8 mouse cellular contexts compared by ENCODE assay signal in genomic region chr2:126674441-126675168, GRCm38 (mm10). TPM values are rescaled to one million over a fixed set of nuclear protein-coding genes. Genes with fewer than 3 reads are reported as not detected.
A peak's percentile ranks its signal among the peaks of the same experiment; 100 is the strongest.
DNase-seq lines count a peak whose midpoint lies in the region; ATAC-seq and TF ChIP-seq lines count a peak whose summit lies in the region.

No protein-coding gene starts in this region.

- DNase-seq in left cerebral cortex, adult 11 months (ENCODE audit: low spot score): peak; percentile 26
- no peak for DNase-seq in left cerebral cortex, postnatal 4 days
- DNase-seq in gastrocnemius, postnatal 10 days: peak; percentile 57
- DNase-seq in kidney, adult 11 months: peak; percentile 33
- DNase-seq in liver, adult 2 months (ENCODE audit: extremely low read depth, low read depth, low spot score): peak; percentile 51
- DNase-seq in midbrain, postnatal 0 days (ENCODE audit: low spot score): peak; percentile 36
- peak; percentile 49 to 81 for DNase-seq in spleen, postnatal 4 days (ENCODE audit: low spot score in 2 of 2)

- peak; percentile 31; the same call in 1 of the 2 replicates for TF ChIP-seq POLR2A in cortical plate, adult 2 months (IDR thresholded peaks at IDR 0.05; ENCODE audit: extremely low read depth, insufficient read depth, low read length)
- no peak for TF ChIP-seq POLR2A in liver, adult 2 months (IDR thresholded peaks at IDR 0.05; ENCODE audit: extremely low read depth, insufficient read depth, low read length)

- peaks cover 24% of the 10 kb centered on the region; the same call in 1 of the 2 replicates for H3K79me2 ChIP-seq in liver, adult 2 months (ENCODE audit: control insufficient read depth, insufficient read depth, low read length)

- H3K9ac ChIP-seq in liver, adult 2 months (ENCODE audit: low read depth, low read length): peak overlapping the region; percentile 92
- peak overlapping the region; percentile 98 for H3K9ac ChIP-seq in midbrain, postnatal 0 days (replicated peaks; ENCODE audit: low read length, poor library complexity, severe bottlenecking)

- no peaks in the 10 kb centered on the region for H3K9me3 ChIP-seq in midbrain, postnatal 0 days (ENCODE audit: low read length)

- intact Hi-C loops in left cerebral cortex, postnatal 4 days (cut with DNase I): loop anchor here (1.0 kb wide), 1 partner anchor 16 kb away; no protein-coding TSS in a partner anchor

- no peaks in the 10 kb centered on the region for H3K27me3 ChIP-seq in liver, adult 2 months (ENCODE audit: control insufficient read depth, insufficient read depth, low read length)
- H3K27me3 ChIP-seq in midbrain, postnatal 0 days (ENCODE audit: insufficient read depth, low read length): no peaks in the 10 kb centered on the region

- peaks cover 3% of the 10 kb centered on the region; the same call in 1 of the 2 replicates for H3K4me1 ChIP-seq in cortical plate, adult 2 months (ENCODE audit: control insufficient read depth, insufficient read depth, low read length)
- peaks cover 15% of the 10 kb centered on the region for H3K4me1 ChIP-seq in liver, adult 2 months (ENCODE audit: control insufficient read depth, insufficient read depth, low read length)
- peaks cover 10% of the 10 kb centered on the region; the same call in 1 of the 2 replicates for H3K4me1 ChIP-seq in midbrain, postnatal 0 days (ENCODE audit: insufficient read depth, low read length)

- under 1% methylated on average over 77 of the region's 77 CpGs for WGBS in liver, adult 2 months
- WGBS in midbrain, postnatal 0 days: under 1% methylated on average over 71 of the region's 77 CpGs

- TF ChIP-seq CTCF in cortical plate, adult 2 months (IDR thresholded peaks at IDR 0.05; ENCODE audit: extremely low read depth, insufficient read depth, low read length): no peak
- TF ChIP-seq CTCF in liver, adult 2 months (IDR thresholded peaks at IDR 0.05; ENCODE audit: low read depth, low read length): no peak
- TF ChIP-seq CTCF in midbrain, postnatal 0 days (IDR thresholded peaks at IDR 0.05): no peak

- ATAC-seq in midbrain, postnatal 0 days (ENCODE audit: low FRiP score): peak; percentile 60

- peak overlapping the region; percentile 72 for H3K4me2 ChIP-seq in midbrain, postnatal 0 days (ENCODE audit: low read depth, low read length, poor library complexity, severe bottlenecking)

- H3K36me3 ChIP-seq in liver, adult 2 months (ENCODE audit: control insufficient read depth, insufficient read depth, low read length): no peaks in the 10 kb centered on the region
- no peaks in the 10 kb centered on the region for H3K36me3 ChIP-seq in midbrain, postnatal 0 days (ENCODE audit: insufficient read depth, low read length)

- peak overlapping the region; percentile 69 for H3K4me3 ChIP-seq in cortical plate, adult 2 months (ENCODE audit: insufficient read depth, low read length)
- peak overlapping the region; percentile 90 for H3K4me3 ChIP-seq in liver, adult 2 months (ENCODE audit: insufficient read depth, low read depth, low read length)
- peak overlapping the region; percentile 94 for H3K4me3 ChIP-seq in midbrain, postnatal 0 days (ENCODE audit: low read depth, low read length)

- H3K27ac ChIP-seq in cortical plate, adult 2 months (ENCODE audit: insufficient read depth, low read length): peak overlapping the region; percentile 100
- peak overlapping the region; percentile 99 for H3K27ac ChIP-seq in liver, adult 2 months (replicated peaks; ENCODE audit: insufficient read depth, low read depth, low read length)
- H3K27ac ChIP-seq in midbrain, postnatal 0 days (ENCODE audit: low read depth, low read length): peak overlapping the region; percentile 100

RNA-seq across cellular contexts. Expression of gene Gabpb1, which starts 1.5 kb away (rescaled TPM):
- 10 to 100 TPM; 27.2 to 28.5 TPM for total RNA-seq in left cerebral cortex, postnatal 4 days (2021)
- polyA plus RNA-seq in cortical plate, adult 2 months (2012; rRNA removed): 19.6 and 20.9 TPM in 2 replicates
- total RNA-seq in gastrocnemius, postnatal 10 days (2021): 10 to 100 TPM; 12.7 to 16.6 TPM
- total RNA-seq in liver, adult 2 months (2014; rRNA removed): 4.8 and 5.5 TPM in 2 replicates
- 4.5 and 5.5 TPM in 2 replicates for polyA plus RNA-seq in liver, adult 2 months (2012; rRNA removed)
- 11.5 and 25.1 TPM in 2 replicates for total RNA-seq in midbrain, postnatal 0 days (2014; rRNA removed)
- polyA plus RNA-seq in midbrain, postnatal 0 days (2015; fragmentation: Nextera tagmentation; extraction: Ambion mirVana): 26.0 and 26.5 TPM in 2 replicates

RNA-seq across cellular contexts. Expression of gene Usp8, which starts 32.5 kb away (rescaled TPM):
- total RNA-seq in left cerebral cortex, postnatal 4 days (2021): 10 to 100 TPM; 28.0 to 28.2 TPM
- 39.0 and 39.2 TPM in 2 replicates for polyA plus RNA-seq in cortical plate, adult 2 months (2012; rRNA removed)
- 10 to 100 TPM; 19.8 to 24.8 TPM for total RNA-seq in gastrocnemius, postnatal 10 days (2021)
- 23.4 and 26.1 TPM in 2 replicates for total RNA-seq in liver, adult 2 months (2014; rRNA removed)
- 12.2 and 12.5 TPM in 2 replicates for polyA plus RNA-seq in liver, adult 2 months (2012; rRNA removed)
- total RNA-seq in midbrain, postnatal 0 days (2014; rRNA removed): 18.6 and 20.1 TPM in 2 replicates
- polyA plus RNA-seq in midbrain, postnatal 0 days (2015; fragmentation: Nextera tagmentation; extraction: Ambion mirVana): 17.8 and 18.7 TPM in 2 replicates

RNA-seq across cellular contexts. Expression of gene Hdc, which starts 55.5 kb away (rescaled TPM):
- 1 to 10 TPM; 1.1 to 1.5 TPM for total RNA-seq in left cerebral cortex, postnatal 4 days (2021)
- 1.3 and 1.6 TPM in 2 replicates for polyA plus RNA-seq in cortical plate, adult 2 months (2012; rRNA removed)
- total RNA-seq in gastrocnemius, postnatal 10 days (2021): 1 to 10 TPM in 1 of 2 experiments, under 1 TPM in 1; 0.85 to 1.5 TPM
- total RNA-seq in liver, adult 2 months (2014; rRNA removed): 1.1 and 1.8 TPM in 2 replicates
- polyA plus RNA-seq in liver, adult 2 months (2012; rRNA removed): 0.97 and 1.7 TPM in 2 replicates
- total RNA-seq in midbrain, postnatal 0 days (2014; rRNA removed): 3.2 and 5.6 TPM in 2 replicates
- polyA plus RNA-seq in midbrain, postnatal 0 days (2015; fragmentation: Nextera tagmentation; extraction: Ambion mirVana): 2.8 and 3.8 TPM in 2 replicates
